Mouse (Mus musculus): ENCODE results near the gene 1700020D05Rik. TPM values are rescaled to one million over a fixed set of nuclear protein-coding genes. Genes with fewer than 3 reads are reported as not detected.

1700020D05Rik gene
- polyA plus RNA-seq, 1 experiment from 2014 or later: not detected

- no peaks in the 10 kb centered on the region; the same call in 1 of the 2 replicates for H3K4me1 ChIP-seq (replicated peaks; ENCODE audit: control insufficient read depth, insufficient read depth)
- no peaks in the 10 kb centered on the region for H3K27me3 ChIP-seq (ENCODE audit: control insufficient read depth, insufficient read depth, low read length)
- no peak overlapping the region for H3K4me2 ChIP-seq (replicated peaks; ENCODE audit: low read depth)
- WGBS: 69% methylated on average over 18 of the region's 18 CpGs
- no peaks in the 10 kb centered on the region for H3K9me3 ChIP-seq (ENCODE audit: control insufficient read depth, low read length)
- peak; percentile 76 for DNase-seq (ENCODE audit: low spot score)
- no peak overlapping the region for H3K9ac ChIP-seq (ENCODE audit: low read length)
- H3K36me3 ChIP-seq (ENCODE audit: control insufficient read depth, insufficient read depth, low read length): peaks cover 10% of the 10 kb centered on the region; the same call in 1 of the 2 replicates
- no peak overlapping the region for H3K27ac ChIP-seq (replicated peaks)
- peak; percentile 84 for ATAC-seq (ENCODE audit: low FRiP score, low TSS enrichment)
- TF ChIP-seq EP300 (optimal IDR thresholded peaks at IDR 0.05): no peak
- TF ChIP-seq CTCF (IDR thresholded peaks at IDR 0.05; ENCODE audit: low read depth): no peak
- H3K4me3 ChIP-seq (ENCODE audit: low read depth, low read length): no peak overlapping the region
Measured at GRCm38 (mm10) chr19:5477668-5478300, 25.8 kb downstream of the 1700020D05Rik start.

GRCm38 (mm10) chr19:5477004-5477667 is 26.5 kb downstream of the 1700020D05Rik start:
- Histone ChIP-seq H3K4me3 (ENCODE audit: low read depth, low read length) (no peak overlapping the region), H3K9ac (ENCODE audit: low read length) (no peak overlapping the region), H3K36me3 (ENCODE audit: control insufficient read depth, insufficient read depth, low read length) (0 out of 2 replicates have a peak, but pooled peaks cover 8% of the 10 kb centered on the region), H3K4me2 (replicated peaks; ENCODE audit: low read depth) (no peak overlapping the region), H3K27ac (replicated peaks) (no peak overlapping the region), H3K27me3 (ENCODE audit: control insufficient read depth, insufficient read depth, low read length) (no peaks in the 10 kb centered on the region), H3K9me3 (ENCODE audit: control insufficient read depth, low read length) (no peaks in the 10 kb centered on the region), H3K4me1 (replicated peaks; ENCODE audit: control insufficient read depth, insufficient read depth) (no peaks in the 10 kb centered on the region; the same call in 1 of the 2 replicates)
- ATAC-seq (ENCODE audit: low FRiP score, low TSS enrichment): no peak
- TF ChIP-seq CTCF (IDR thresholded peaks at IDR 0.05; ENCODE audit: low read depth): no peak
- TF ChIP-seq EP300 (optimal IDR thresholded peaks at IDR 0.05): no peak
- no peak for DNase-seq (ENCODE audit: low spot score)
- WGBS: 82% methylated on average over 10 of the region's 10 CpGs

- no peaks in the 10 kb centered on the region for H3K9me3 ChIP-seq (ENCODE audit: control insufficient read depth, low read length)
- WGBS: 22% methylated on average over 13 of the region's 13 CpGs
- no peaks in the 10 kb centered on the region for H3K27me3 ChIP-seq (ENCODE audit: control insufficient read depth, insufficient read depth, low read length)
- H3K4me2 ChIP-seq (replicated peaks; ENCODE audit: low read depth): peak overlapping the region; percentile 91
- peak overlapping the region; percentile 82 for H3K27ac ChIP-seq (replicated peaks)
- 0 out of 2 replicates have a peak, but pooled peaks cover 2% of the 10 kb centered on the region for H3K36me3 ChIP-seq (ENCODE audit: control insufficient read depth, insufficient read depth, low read length)
- no peak for TF ChIP-seq CTCF (IDR thresholded peaks at IDR 0.05; ENCODE audit: low read depth)
- TF ChIP-seq EP300 (optimal IDR thresholded peaks at IDR 0.05): no peak
- no peak for ATAC-seq (ENCODE audit: low FRiP score, low TSS enrichment)
- peak overlapping the region; percentile 76 for H3K9ac ChIP-seq (ENCODE audit: low read length)
- H3K4me3 ChIP-seq (ENCODE audit: low read depth, low read length): peak overlapping the region; percentile 63
- DNase-seq (ENCODE audit: low spot score): no peak
- H3K4me1 ChIP-seq (replicated peaks; ENCODE audit: control insufficient read depth, insufficient read depth): no peaks in the 10 kb centered on the region; the same call in 1 of the 2 replicates
Measured at GRCm38 (mm10) chr19:5475069-5475714, 28.4 kb downstream of the 1700020D05Rik start.

GRCm38 (mm10) chr19:5474281-5475068 is 29.1 kb downstream of the 1700020D05Rik start:
- WGBS: 1% methylated on average over 34 of the region's 68 CpGs
- no peaks in the 10 kb centered on the region for H3K9me3 ChIP-seq (ENCODE audit: control insufficient read depth, low read length)
- peak overlapping the region; percentile 76 for H3K9ac ChIP-seq (ENCODE audit: low read length)
- H3K27ac ChIP-seq (replicated peaks): peak overlapping the region; percentile 82
- H3K4me2 ChIP-seq (replicated peaks; ENCODE audit: low read depth): peak overlapping the region; percentile 91
- ATAC-seq (ENCODE audit: low FRiP score, low TSS enrichment) (peak; percentile 44), DNase-seq (ENCODE audit: low spot score) (peak; percentile 63)
- H3K36me3 ChIP-seq (ENCODE audit: control insufficient read depth, insufficient read depth, low read length): no peaks in the 10 kb centered on the region
- no peaks in the 10 kb centered on the region; the same call in 1 of the 2 replicates for H3K4me1 ChIP-seq (replicated peaks; ENCODE audit: control insufficient read depth, insufficient read depth)
- TF ChIP-seq CTCF (IDR thresholded peaks at IDR 0.05; ENCODE audit: low read depth): no peak
- no peak for TF ChIP-seq EP300 (optimal IDR thresholded peaks at IDR 0.05)
- peak overlapping the region; percentile 63 for H3K4me3 ChIP-seq (ENCODE audit: low read depth, low read length)
- H3K27me3 ChIP-seq (ENCODE audit: control insufficient read depth, insufficient read depth, low read length): no peaks in the 10 kb centered on the region

- TF ChIP-seq EP300 (optimal IDR thresholded peaks at IDR 0.05): no peak
- peak; percentile 27 for TF ChIP-seq CTCF (IDR thresholded peaks at IDR 0.05; ENCODE audit: low read depth)
- H3K4me1 ChIP-seq (replicated peaks; ENCODE audit: control insufficient read depth, insufficient read depth): no peaks in the 10 kb centered on the region; the same call in 1 of the 2 replicates
- WGBS: 3% methylated on average over 22 of the region's 22 CpGs
- ATAC-seq (ENCODE audit: low FRiP score, low TSS enrichment) (peak; percentile 57; the same call in 1 of the 2 replicates), DNase-seq (ENCODE audit: low spot score) (peak; percentile 82)
- no peaks in the 10 kb centered on the region for H3K9me3 ChIP-seq (ENCODE audit: control insufficient read depth, low read length)
- H3K27ac ChIP-seq (replicated peaks): peak within 1 kb of the TSS; percentile 82
- peak within 1 kb of the TSS; percentile 91 for H3K4me2 ChIP-seq (replicated peaks; ENCODE audit: low read depth)
- H3K27me3 ChIP-seq (ENCODE audit: control insufficient read depth, insufficient read depth, low read length): no peaks in the 10 kb centered on the region
- H3K4me3 ChIP-seq (ENCODE audit: low read depth, low read length): peak within 1 kb of the TSS; percentile 63
- no peaks in the 10 kb centered on the region for H3K36me3 ChIP-seq (ENCODE audit: control insufficient read depth, insufficient read depth, low read length)
- H3K9ac ChIP-seq (ENCODE audit: low read length): peak within 1 kb of the TSS; percentile 76
Measured at GRCm38 (mm10) chr19:5473720-5474119, 29.9 kb downstream of the 1700020D05Rik start, which contains the start of gene Efemp2. Gene Efemp2, plus strand, starts transcription at chr19:5473954.
